Mouse (Mus musculus) neural tube, embryonic 15.5 days (tissue): ENCODE results near the gene Sema6d. TPM values are rescaled to one million over a fixed set of nuclear protein-coding genes. Genes with fewer than 3 reads are reported as not detected.

Experiments used
- ATAC-seq: fragments of 200-750 bp; cut with Nextera tagmentation; 2 replicates; pipeline ENCODE4 v1.8.0; 2017; ENCODE audit warnings: mild to moderate bottlenecking, moderate TSS enrichment, moderate library complexity; ENCODE audit not compliant: low FRiP score
- H3K27ac ChIP-seq: fragments of 300-500 bp; sonication (generic); replicated peaks from 2 replicates; pipeline ENCODE4 v1.5.1; 2015; ENCODE audit warnings: mild to moderate bottlenecking, inconsistent platforms
- H3K27me3 ChIP-seq: fragments of 300-500 bp; sonication (generic); replicated peaks from 2 replicates; pipeline ENCODE4 v1.6.1; 2015; ENCODE audit warnings: inconsistent platforms
- H3K36me3 ChIP-seq: fragments of 300-500 bp; sonication (generic); 2 replicates; pipeline ENCODE4 v1.6.1; 2015; ENCODE audit warnings: inconsistent platforms
- H3K4me1 ChIP-seq: fragments of 300-500 bp; sonication (generic); 2 replicates; pipeline ENCODE4 v1.6.1; 2015; ENCODE audit warnings: inconsistent platforms
- H3K4me2 ChIP-seq: fragments of 300-500 bp; sonication (generic); 2 replicates; pipeline ENCODE4 v1.6.1; 2015; ENCODE audit warnings: inconsistent platforms, mild to moderate bottlenecking, moderate library complexity
- H3K4me3 ChIP-seq: fragments of 300-500 bp; sonication (generic); replicated peaks from 2 replicates; pipeline ENCODE4 v1.5.1; 2015; ENCODE audit warnings: mild to moderate bottlenecking, inconsistent platforms
- H3K9ac ChIP-seq: fragments of 300-500 bp; sonication (generic); replicated peaks from 2 replicates; pipeline ENCODE4 v1.6.1; 2015; ENCODE audit warnings: mild to moderate bottlenecking, inconsistent platforms
- H3K9me3 ChIP-seq: fragments of 300-500 bp; sonication (generic); replicated peaks from 2 replicates; pipeline ENCODE4 v1.6.1; 2016; ENCODE audit warnings: inconsistent platforms
- WGBS: fragments of 180-500 bp; shearing (Covaris S2); methylation state at CpG from one replicate; pipeline ENCODE4 v1.1.7; 2015; ENCODE audit warnings: mixed read lengths; 5-methylcytosine and 5-hydroxymethylcytosine counted together
- polyA plus RNA-seq: library from polyadenylated mRNA; unstranded; fragments of >200 nt; fragmentation: Nextera tagmentation; extraction: Ambion mirVana; gene quantifications from 2 replicates; pipeline ENCODE4 v1.2.1, GENCODE M21; 2015

Sema6d gene
- polyA plus RNA-seq, 1 experiment from 2014 or later = 50.4 TPM

GRCm38 (mm10) chr2:124456999-124457398 lies 367.2 kb downstream of the Sema6d start:
- no peaks in the 10 kb centered on the region for H3K36me3 ChIP-seq
- H3K9me3 ChIP-seq = no peaks in the 10 kb centered on the region
- H3K4me1 ChIP-seq = peaks cover 4% of the 10 kb centered on the region; the same call in 1 of the 2 replicates
- no peak overlapping the region for H3K4me3 ChIP-seq
- no peak overlapping the region for H3K9ac ChIP-seq
- WGBS = 94% methylated on average over 4 of the region's 4 CpGs
- no peak overlapping the region for H3K4me2 ChIP-seq
- no peak for ATAC-seq
- H3K27ac ChIP-seq = no peak overlapping the region
- no peaks in the 10 kb centered on the region for H3K27me3 ChIP-seq

GRCm38 (mm10) chr2:124458028-124458427 lies 368.3 kb downstream of the Sema6d start:
- Histone ChIP-seq H3K4me1 (peaks cover 4% of the 10 kb centered on the region; the same call in 1 of the 2 replicates), H3K9ac (no peak overlapping the region), H3K4me2 (no peak overlapping the region), H3K9me3 (no peaks in the 10 kb centered on the region), H3K4me3 (no peak overlapping the region), H3K36me3 (no peaks in the 10 kb centered on the region), H3K27me3 (no peaks in the 10 kb centered on the region), H3K27ac (no peak overlapping the region)
- ATAC-seq = no peak
- WGBS = 76% methylated on average over 2 of the region's 2 CpGs

- Histone ChIP-seq H3K36me3 (no peaks in the 10 kb centered on the region), H3K9ac (no peak overlapping the region), H3K4me3 (no peak overlapping the region), H3K9me3 (no peaks in the 10 kb centered on the region), H3K4me1 (peaks cover 4% of the 10 kb centered on the region; the same call in 1 of the 2 replicates), H3K4me2 (no peak overlapping the region), H3K27me3 (no peaks in the 10 kb centered on the region), H3K27ac (0 out of 2 replicates have a peak overlapping the region, but pooled peaks have one; percentile 19)
- WGBS = 19% methylated on average over 2 of the region's 2 CpGs
- ATAC-seq = no peak
Observed at GRCm38 (mm10) chr2:124460956-124461355, 371.2 kb downstream of the Sema6d start.

GRCm38 (mm10) chr2:124461378-124461851 lies 371.6 kb downstream of the Sema6d start:
- H3K27me3 ChIP-seq = no peaks in the 10 kb centered on the region
- H3K4me3 ChIP-seq = no peak overlapping the region
- H3K36me3 ChIP-seq = no peaks in the 10 kb centered on the region
- H3K9me3 ChIP-seq = no peaks in the 10 kb centered on the region
- 63% methylated on average over 3 of the region's 3 CpGs for WGBS
- no peak overlapping the region for H3K9ac ChIP-seq
- H3K4me2 ChIP-seq = no peak overlapping the region
- H3K4me1 ChIP-seq = peaks cover 4% of the 10 kb centered on the region; the same call in 1 of the 2 replicates
- H3K27ac ChIP-seq = peak overlapping the region; percentile 19; the same call in 1 of the 2 replicates
- no peak for ATAC-seq

- Histone ChIP-seq H3K4me1 (peaks cover 9% of the 10 kb centered on the region), H3K9ac (no peak overlapping the region), H3K4me2 (no peak overlapping the region), H3K4me3 (no peak overlapping the region), H3K9me3 (no peaks in the 10 kb centered on the region), H3K27ac (no peak overlapping the region), H3K27me3 (no peaks in the 10 kb centered on the region), H3K36me3 (no peaks in the 10 kb centered on the region)
- ATAC-seq = no peak
- 53% methylated on average over 8 of the region's 8 CpGs for WGBS
Observed at GRCm38 (mm10) chr2:124465004-124465946, 375.5 kb downstream of the Sema6d start.

GRCm38 (mm10) chr2:124467429-124467828 lies 377.7 kb downstream of the Sema6d start:
- no peak overlapping the region for H3K4me3 ChIP-seq
- H3K4me2 ChIP-seq = no peak overlapping the region
- no peak overlapping the region for H3K9ac ChIP-seq
- H3K9me3 ChIP-seq = no peaks in the 10 kb centered on the region
- H3K27me3 ChIP-seq = no peaks in the 10 kb centered on the region
- H3K4me1 ChIP-seq = peaks cover 10% of the 10 kb centered on the region
- H3K36me3 ChIP-seq = no peaks in the 10 kb centered on the region
- WGBS = 67% methylated on average over 1 of the region's 1 CpGs
- ATAC-seq = no peak; the same call in 1 of the 2 replicates
- no peak overlapping the region for H3K27ac ChIP-seq

- no peak for ATAC-seq
- H3K27ac ChIP-seq = no peak overlapping the region
Observed at GRCm38 (mm10) chr2:124470346-124471042, 380.7 kb downstream of the Sema6d start.

GRCm38 (mm10) chr2:124472674-124473507 lies 383.1 kb downstream of the Sema6d start:
- Histone ChIP-seq H3K4me1 (peaks cover 15% of the 10 kb centered on the region; the same call in 1 of the 2 replicates), H3K4me3 (no peak overlapping the region), H3K9ac (no peak overlapping the region), H3K27ac (peak overlapping the region; percentile 13; the same call in 1 of the 2 replicates), H3K9me3 (no peaks in the 10 kb centered on the region), H3K27me3 (no peaks in the 10 kb centered on the region), H3K4me2 (no peak overlapping the region), H3K36me3 (no peaks in the 10 kb centered on the region)
- ATAC-seq = no peak
- 24% methylated on average over 6 of the region's 6 CpGs for WGBS

More at GRCm38 (mm10) chr2:124470346-124471042, 380.7 kb downstream of the Sema6d start:
- H3K4me1 ChIP-seq = peaks cover 20% of the 10 kb centered on the region
- 70% methylated on average over 10 of the region's 10 CpGs for WGBS
- no peak overlapping the region for H3K4me3 ChIP-seq
- H3K27me3 ChIP-seq = no peaks in the 10 kb centered on the region
- no peaks in the 10 kb centered on the region for H3K36me3 ChIP-seq
- no peak overlapping the region for H3K4me2 ChIP-seq
- no peaks in the 10 kb centered on the region for H3K9me3 ChIP-seq
- no peak overlapping the region for H3K9ac ChIP-seq

GRCm38 (mm10) chr2:124477904-124478303 lies 388.1 kb downstream of the Sema6d start:
- H3K4me2 ChIP-seq = no peak overlapping the region
- H3K4me1 ChIP-seq = peaks cover 5% of the 10 kb centered on the region; the same call in 1 of the 2 replicates
- no peak for ATAC-seq
- no peak overlapping the region for H3K9ac ChIP-seq
- no peaks in the 10 kb centered on the region for H3K9me3 ChIP-seq
- no peaks in the 10 kb centered on the region for H3K27me3 ChIP-seq
- no peak overlapping the region for H3K4me3 ChIP-seq
- H3K27ac ChIP-seq = no peak overlapping the region
- H3K36me3 ChIP-seq = no peaks in the 10 kb centered on the region

- ATAC-seq = no peak
- WGBS = 87% methylated on average over 4 of the region's 4 CpGs
- H3K27ac ChIP-seq = no peak overlapping the region
Observed at GRCm38 (mm10) chr2:124478526-124478925, 388.8 kb downstream of the Sema6d start.

GRCm38 (mm10) chr2:124485761-124486160 lies 396.0 kb downstream of the Sema6d start:
- H3K27me3 ChIP-seq = no peaks in the 10 kb centered on the region
- no peaks in the 10 kb centered on the region for H3K36me3 ChIP-seq
- no peaks in the 10 kb centered on the region for H3K9me3 ChIP-seq
- no peak for ATAC-seq
- H3K4me3 ChIP-seq = no peak overlapping the region
- no peak overlapping the region for H3K4me2 ChIP-seq
- peaks cover 4% of the 10 kb centered on the region; the same call in 1 of the 2 replicates for H3K4me1 ChIP-seq
- 97% methylated on average over 1 of the region's 1 CpGs for WGBS
- H3K9ac ChIP-seq = no peak overlapping the region
- H3K27ac ChIP-seq = no peak overlapping the region

More at GRCm38 (mm10) chr2:124478526-124478925, 388.8 kb downstream of the Sema6d start:
- H3K4me2 ChIP-seq = no peak overlapping the region
- H3K4me1 ChIP-seq = no peaks in the 10 kb centered on the region
- H3K4me3 ChIP-seq = no peak overlapping the region
- no peaks in the 10 kb centered on the region for H3K36me3 ChIP-seq
- no peaks in the 10 kb centered on the region for H3K27me3 ChIP-seq
- no peak overlapping the region for H3K9ac ChIP-seq
- no peaks in the 10 kb centered on the region for H3K9me3 ChIP-seq
